Comparison of ENCODE assay signal across 7 mouse cellular contexts in genomic region chr2:13270736-13271135, GRCm38 (mm10). TPM values are rescaled to one million over a fixed set of nuclear protein-coding genes. Genes with fewer than 3 reads are reported as not detected.
DNase-seq lines count a peak whose midpoint lies in the region; ATAC-seq lines count a peak whose summit lies in the region.

No protein-coding gene starts in this region.

- H3K9ac ChIP-seq in neural tube, embryonic 11.5 days (ENCODE audit: low read length): peak overlapping the region; percentile 47
- peak overlapping the region; percentile 78 for H3K9ac ChIP-seq in embryonic facial prominence, embryonic 13.5 days
- H3K9ac ChIP-seq in intestine, embryonic 15.5 days: peak overlapping the region; percentile 57
- peak overlapping the region; percentile 57 for H3K9ac ChIP-seq in midbrain, embryonic 15.5 days

- no peaks in the 10 kb centered on the region for H3K9me3 ChIP-seq in neural tube, embryonic 11.5 days (ENCODE audit: control insufficient read depth, low read length)
- H3K9me3 ChIP-seq in embryonic facial prominence, embryonic 13.5 days: no peaks in the 10 kb centered on the region
- no peaks in the 10 kb centered on the region for H3K9me3 ChIP-seq in intestine, embryonic 15.5 days
- no peaks in the 10 kb centered on the region for H3K9me3 ChIP-seq in midbrain, embryonic 15.5 days

- peak; percentile 18 for DNase-seq in neural tube, embryonic 11.5 days (ENCODE audit: low spot score)
- no peak for DNase-seq in neural tube, embryonic 10.5 days (ENCODE audit: extremely low spot score, low spot score)
- DNase-seq in cerebellum, postnatal 4 days (ENCODE audit: low spot score in 2 of 2): no peak
- DNase-seq in adrenal gland, postnatal 10 days: no peak

- peak; percentile 36 for ATAC-seq in neural tube, embryonic 11.5 days (ENCODE audit: insufficient read depth, low FRiP score, low TSS enrichment)
- ATAC-seq in embryonic facial prominence, embryonic 13.5 days (ENCODE audit: insufficient number of reproducible peaks, insufficient read depth, low FRiP score, low TSS enrichment, low read depth): peak; percentile 10; the same call in 1 of the 2 replicates
- ATAC-seq in intestine, embryonic 15.5 days: no peak; the same call in 1 of the 2 replicates
- ATAC-seq in midbrain, embryonic 15.5 days (replicated peaks): no peak

- WGBS in neural tube, embryonic 11.5 days: 60% methylated on average over 8 of the region's 8 CpGs
- 48% methylated on average over 8 of the region's 8 CpGs for WGBS in embryonic facial prominence, embryonic 13.5 days
- 39% methylated on average over 8 of the region's 8 CpGs for WGBS in intestine, embryonic 15.5 days
- 62% methylated on average over 8 of the region's 8 CpGs for WGBS in midbrain, embryonic 15.5 days

- peak overlapping the region; percentile 49 for H3K4me3 ChIP-seq in neural tube, embryonic 11.5 days (ENCODE audit: low read depth, low read length)
- peak overlapping the region; percentile 61 for H3K4me3 ChIP-seq in embryonic facial prominence, embryonic 13.5 days
- peak overlapping the region; percentile 58 for H3K4me3 ChIP-seq in intestine, embryonic 15.5 days (replicated peaks)
- H3K4me3 ChIP-seq in midbrain, embryonic 15.5 days: peak overlapping the region; percentile 60

- H3K27ac ChIP-seq in neural tube, embryonic 11.5 days (ENCODE audit: low read depth, low read length): no peak overlapping the region
- no peak overlapping the region for H3K27ac ChIP-seq in embryonic facial prominence, embryonic 13.5 days
- H3K27ac ChIP-seq in intestine, embryonic 15.5 days: peak overlapping the region; percentile 23; the same call in 1 of the 2 replicates
- H3K27ac ChIP-seq in midbrain, embryonic 15.5 days: peak overlapping the region; percentile 53; the same call in 1 of the 2 replicates

- H3K36me3 ChIP-seq in neural tube, embryonic 11.5 days (ENCODE audit: control insufficient read depth, insufficient read depth, low read length): no peaks in the 10 kb centered on the region
- H3K36me3 ChIP-seq in embryonic facial prominence, embryonic 13.5 days: no peaks in the 10 kb centered on the region
- H3K36me3 ChIP-seq in intestine, embryonic 15.5 days: no peaks in the 10 kb centered on the region
- H3K36me3 ChIP-seq in midbrain, embryonic 15.5 days (replicated peaks): no peaks in the 10 kb centered on the region

- H3K4me1 ChIP-seq in neural tube, embryonic 11.5 days (ENCODE audit: control insufficient read depth, insufficient read depth, low read length): peaks cover 2% of the 10 kb centered on the region; the same call in 1 of the 2 replicates
- peaks cover 12% of the 10 kb centered on the region for H3K4me1 ChIP-seq in embryonic facial prominence, embryonic 13.5 days
- H3K4me1 ChIP-seq in intestine, embryonic 15.5 days (replicated peaks): 0 out of 2 replicates have a peak, but pooled peaks cover 2% of the 10 kb centered on the region
- H3K4me1 ChIP-seq in midbrain, embryonic 15.5 days: peaks cover 14% of the 10 kb centered on the region

- peak overlapping the region; percentile 44 for H3K4me2 ChIP-seq in neural tube, embryonic 11.5 days (ENCODE audit: low read depth)
- peak overlapping the region; percentile 81 for H3K4me2 ChIP-seq in embryonic facial prominence, embryonic 13.5 days
- peak overlapping the region; percentile 85 for H3K4me2 ChIP-seq in intestine, embryonic 15.5 days (replicated peaks)
- H3K4me2 ChIP-seq in midbrain, embryonic 15.5 days: peak overlapping the region; percentile 88

- no peaks in the 10 kb centered on the region for H3K27me3 ChIP-seq in neural tube, embryonic 11.5 days (ENCODE audit: control insufficient read depth, insufficient read depth, low read length)
- H3K27me3 ChIP-seq in embryonic facial prominence, embryonic 13.5 days: no peaks in the 10 kb centered on the region
- no peaks in the 10 kb centered on the region for H3K27me3 ChIP-seq in intestine, embryonic 15.5 days (replicated peaks)
- H3K27me3 ChIP-seq in midbrain, embryonic 15.5 days (replicated peaks): no peaks in the 10 kb centered on the region

RNA-seq across cellular contexts. Expression of gene Rsu1, which starts 0.5 kb away (rescaled TPM):
- polyA plus RNA-seq in neural tube, embryonic 11.5 days (2014; fragmentation: Nextera tagmentation; extraction: Ambion mirVana): 73.1 and 75.3 TPM in 2 replicates
- polyA plus RNA-seq in embryonic facial prominence, embryonic 13.5 days (2015; fragmentation: Nextera tagmentation; extraction: Ambion mirVana): 111 and 114 TPM in 2 replicates
- polyA plus RNA-seq in intestine, embryonic 15.5 days (2015; fragmentation: Nextera tagmentation; extraction: Ambion mirVana): 102 and 125 TPM in 2 replicates
- polyA plus RNA-seq in midbrain, embryonic 15.5 days (2015; fragmentation: Nextera tagmentation; extraction: Ambion mirVana): 59.0 and 63.0 TPM in 2 replicates
- 10 to 100 TPM; 69.7 to 79.9 TPM for total RNA-seq in adrenal gland, postnatal 10 days (2021)

Comparison
In these comparisons a context has a peak if more than half of its experiments do, and no peak if none do; other contexts are left out.
1. ATAC-seq: peak in neural tube, embryonic 11.5 days (single experiment) and embryonic facial prominence, embryonic 13.5 days (single experiment); none in intestine, embryonic 15.5 days (single experiment) and midbrain, embryonic 15.5 days (single experiment).
2. H3K27ac ChIP-seq: peak in intestine, embryonic 15.5 days (single experiment) and midbrain, embryonic 15.5 days (single experiment); none in neural tube, embryonic 11.5 days (single experiment) and embryonic facial prominence, embryonic 13.5 days (single experiment).
3. Peak in every context shown above with its lines, with median percentiles within 50 percentile points of each other: H3K4me2 ChIP-seq, H3K4me3 ChIP-seq and H3K9ac ChIP-seq.